Mouse (Mus musculus): ENCODE measurements around the gene Slc35g3.

Gene Slc35g3

GRCm38 (mm10) chr11:69784793-69785272, 23.1 kb upstream of the Slc35g3 start:
- DNase-seq = no peak

DNA sequence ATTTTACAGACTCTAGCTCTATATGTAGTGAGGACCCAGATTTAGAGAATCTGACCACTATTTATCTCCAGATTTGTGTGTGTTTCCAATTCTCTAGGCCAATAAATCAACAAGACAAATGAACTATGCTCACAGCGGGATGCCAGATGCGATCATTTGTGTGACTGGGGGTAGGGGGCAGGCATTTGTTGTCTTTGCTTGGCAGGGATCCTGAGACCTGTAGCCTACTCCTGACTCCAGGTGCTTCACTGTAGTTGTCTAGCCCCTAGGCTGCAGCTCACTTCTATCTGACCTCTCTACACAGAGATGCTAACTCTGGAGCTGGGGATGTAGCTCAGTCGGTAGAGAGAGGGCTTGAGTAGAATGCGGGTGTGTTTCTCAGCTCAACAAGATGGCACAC, 20.1 kb upstream of the Slc35g3 start:
- no peak for DNase-seq

- no peak for DNase-seq
These were observed 17.2 kb upstream of the Slc35g3 start for GRCm38 (mm10) chr11:69778985-69779384.

GRCm38 (mm10) chr11:69778258-69778982, 16.7 kb upstream of the Slc35g3 start:
- DNase-seq = peak; percentile 61 to 76

DNA sequence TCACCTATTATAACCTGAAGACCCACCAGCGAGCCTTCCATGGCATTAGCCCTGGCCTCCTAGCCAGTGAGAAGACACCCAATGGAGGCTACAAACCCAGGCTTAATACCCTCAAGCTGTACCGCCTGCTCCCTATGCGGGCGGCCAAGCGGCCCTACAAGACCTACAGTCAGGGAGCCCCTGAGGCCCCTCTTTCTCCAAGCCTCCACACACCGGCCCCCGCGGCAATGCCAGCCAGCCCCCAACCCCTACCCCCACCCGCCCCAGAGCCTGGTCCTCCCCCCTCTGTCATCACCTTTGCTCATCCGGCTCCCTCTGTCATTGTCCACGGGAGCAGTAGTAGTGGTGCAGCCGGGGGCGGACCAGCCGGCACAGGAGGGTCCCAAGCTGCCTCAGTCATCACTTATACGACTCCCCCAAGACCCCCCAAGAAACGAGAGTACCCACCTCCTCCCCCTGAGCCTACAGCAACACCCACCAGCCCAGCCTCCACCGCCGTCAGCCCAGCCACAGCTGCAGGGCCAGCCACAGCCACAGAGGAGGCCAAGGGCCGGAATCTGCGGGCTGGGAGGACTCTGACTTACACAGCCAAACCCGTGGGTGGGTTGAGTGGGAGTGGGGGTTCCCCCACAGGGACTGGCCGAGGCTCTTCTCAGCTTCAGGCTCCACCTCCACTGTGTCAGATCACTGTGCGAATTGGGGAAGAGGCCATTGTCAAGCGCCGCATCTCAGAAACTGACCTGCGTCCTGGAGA, 15.9 kb upstream of the Slc35g3 start:
- no peak for DNase-seq

DNA sequence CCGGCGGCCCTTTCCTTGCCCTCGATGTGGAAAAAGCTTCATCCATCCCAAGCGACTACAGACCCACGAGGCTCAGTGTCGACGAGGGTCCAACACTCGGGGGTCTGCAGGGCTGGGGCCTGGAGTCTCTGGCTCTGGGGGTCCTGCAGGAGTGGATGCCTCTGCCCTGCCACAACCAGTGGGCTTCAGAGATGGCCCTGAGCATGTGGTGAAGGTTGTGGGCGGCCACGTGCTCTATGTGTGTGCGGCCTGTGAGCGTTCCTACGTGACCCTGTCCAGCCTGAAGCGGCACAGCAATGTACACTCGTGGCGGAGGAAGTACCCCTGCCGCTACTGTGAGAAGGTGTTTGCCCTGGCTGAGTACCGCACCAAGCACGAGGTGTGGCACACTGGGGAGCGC, 14.7 kb upstream of the Slc35g3 start:
- no peak for DNase-seq

DNA sequence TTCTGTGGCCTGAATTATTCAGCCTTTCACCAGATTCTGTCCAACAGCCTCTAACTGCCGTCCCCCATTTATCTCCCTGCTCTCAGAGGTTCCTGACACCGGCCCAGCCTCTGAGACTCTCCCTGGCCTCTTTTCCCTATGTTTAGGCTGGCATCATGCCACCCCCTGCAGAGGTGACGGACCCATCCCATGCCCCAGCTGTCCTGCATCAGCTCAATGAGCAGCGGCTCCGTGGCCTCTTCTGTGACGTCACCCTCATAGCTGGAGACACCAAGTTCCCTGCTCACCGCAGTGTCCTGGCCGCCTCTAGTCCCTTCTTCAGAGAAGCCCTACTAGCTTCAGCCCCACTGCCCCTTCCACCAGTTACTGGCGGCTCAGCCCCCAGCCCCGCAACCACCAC, 13.9 kb upstream of the Slc35g3 start:
- DNase-seq = peak; percentile 51 to 66

- DNase-seq = no peak
These were observed 13.2 kb upstream of the Slc35g3 start for GRCm38 (mm10) chr11:69774961-69775360.

DNA sequence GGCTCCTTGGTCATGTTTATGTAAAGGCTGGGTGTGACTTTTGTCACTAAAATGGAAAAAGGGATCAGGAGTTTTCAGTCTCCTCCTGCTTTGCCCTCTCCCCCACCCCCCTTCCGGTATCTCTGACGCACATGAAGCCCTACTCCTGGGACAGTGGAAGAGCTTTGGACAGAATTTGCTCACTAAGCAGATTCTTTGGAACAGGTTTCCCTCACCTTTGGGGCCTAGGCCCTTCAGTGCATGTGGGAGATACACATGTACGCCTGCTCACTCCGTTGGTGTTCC, 5.8 kb upstream of the Slc35g3 start:
- DNase-seq = no peak

GRCm38 (mm10) chr11:69766872-69767624, 5.3 kb upstream of the Slc35g3 start:
- DNase-seq = no peak

DNA sequence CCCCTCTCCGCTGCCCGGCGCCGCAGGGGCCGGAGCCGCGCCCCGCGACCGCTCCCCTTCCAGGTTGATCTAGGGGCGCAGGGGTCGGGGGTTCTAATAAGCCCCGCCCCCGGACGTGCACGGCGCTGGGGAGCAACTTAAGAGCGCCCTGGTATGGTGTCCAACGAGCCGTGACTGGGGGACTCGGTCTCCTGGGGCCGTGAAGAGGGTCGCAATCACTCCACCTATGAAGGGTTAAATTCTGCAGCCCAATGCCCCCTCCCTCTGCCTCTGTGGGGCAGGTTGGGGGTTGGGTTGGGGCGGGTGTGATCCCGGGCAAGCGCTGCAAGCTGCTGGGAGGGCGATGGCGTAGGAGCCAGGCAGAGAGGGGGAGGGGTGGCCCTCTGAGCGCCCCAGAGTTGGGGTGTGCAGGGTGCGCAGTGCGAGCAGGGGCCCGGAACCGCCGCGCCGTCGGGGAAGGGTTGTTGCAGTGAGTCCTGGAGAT, 4.4 kb upstream of the Slc35g3 start:
- peak; percentile 81 to 83 for DNase-seq

GRCm38 (mm10) chr11:69765221-69766125, 3.7 kb upstream of the Slc35g3 start, which contains the start of gene Zbtb4:
Zbtb4 (plus strand) TSS chr11:69765912.
- DNase-seq = peak; percentile 71 to 72

DNA sequence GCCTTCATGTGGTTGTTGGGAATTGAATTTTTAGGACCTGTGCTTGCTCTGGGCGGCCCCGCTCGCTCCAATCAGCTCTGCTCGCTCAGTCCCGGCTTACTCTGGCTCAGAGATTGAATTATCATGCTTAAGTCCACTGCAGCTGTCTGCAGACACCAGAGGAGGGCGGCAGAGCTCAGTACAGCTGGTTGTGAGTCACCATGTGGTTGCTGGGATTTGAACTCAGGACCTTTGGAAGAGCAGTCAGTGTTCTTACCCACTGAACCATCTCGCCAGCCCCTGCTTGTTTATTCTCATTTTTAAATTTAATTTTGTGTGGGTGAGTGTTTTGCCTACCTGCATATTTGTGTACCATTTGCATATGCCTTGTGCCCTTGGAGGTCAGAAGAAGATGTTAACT, 1.8 kb upstream of the Slc35g3 start:
- no peak for DNase-seq

DNA sequence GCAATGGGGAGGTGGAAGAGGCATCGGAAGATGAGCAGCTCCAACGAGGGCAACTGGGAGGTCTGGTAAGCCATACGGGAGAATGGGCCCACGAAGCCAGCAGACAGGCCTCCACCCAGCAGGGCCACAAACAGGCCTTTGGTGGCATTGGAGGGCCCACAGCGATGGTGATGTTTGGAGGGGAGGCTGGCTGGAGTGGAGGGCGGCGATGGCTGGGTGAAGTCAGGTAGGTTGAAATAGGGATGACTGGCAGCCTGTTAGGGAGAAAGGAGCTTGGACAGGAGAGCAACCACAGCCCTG, 917 bp downstream of the Slc35g3 start:
- DNase-seq = no peak

GRCm38 (mm10) chr11:69760160-69760900, 1.4 kb downstream of the Slc35g3 start:
- DNase-seq = peak in 1 of 2 experiments; percentile 45

GRCm38 (mm10) chr11:69758971-69759721, 2.6 kb downstream of the Slc35g3 start:
- DNase-seq = peak; percentile 95 to 98

DNA sequence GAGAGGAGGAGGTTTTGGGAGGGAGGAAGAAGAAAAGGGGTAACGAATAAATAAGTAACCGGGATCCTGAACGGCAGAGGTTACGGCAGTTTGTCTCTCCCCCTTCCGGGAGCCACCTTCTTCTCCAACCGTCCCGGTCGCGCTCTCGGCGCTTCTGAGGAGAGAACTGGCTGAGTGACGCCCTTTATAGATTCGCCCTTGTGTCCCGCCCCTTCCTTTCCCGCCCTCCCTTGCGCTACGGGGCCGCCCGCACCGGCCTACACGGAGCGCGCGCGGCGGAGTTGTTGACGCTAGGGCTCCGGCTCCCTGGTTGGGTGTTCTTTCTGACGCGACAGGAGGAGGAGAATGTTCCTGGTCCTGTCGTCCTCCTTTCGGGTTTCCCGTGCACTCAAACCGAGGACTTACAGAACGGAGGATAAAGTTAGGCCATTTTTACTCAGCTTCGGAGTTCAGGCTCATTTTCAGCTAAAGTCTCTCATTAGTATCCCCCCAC, 3.2 kb downstream of the Slc35g3 start, which contains the start of gene Polr2a:
TSS of gene Polr2a (minus strand) at position 160 of the 493 bp plus-strand sequence.
- DNase-seq = peak; percentile 98

DNA sequence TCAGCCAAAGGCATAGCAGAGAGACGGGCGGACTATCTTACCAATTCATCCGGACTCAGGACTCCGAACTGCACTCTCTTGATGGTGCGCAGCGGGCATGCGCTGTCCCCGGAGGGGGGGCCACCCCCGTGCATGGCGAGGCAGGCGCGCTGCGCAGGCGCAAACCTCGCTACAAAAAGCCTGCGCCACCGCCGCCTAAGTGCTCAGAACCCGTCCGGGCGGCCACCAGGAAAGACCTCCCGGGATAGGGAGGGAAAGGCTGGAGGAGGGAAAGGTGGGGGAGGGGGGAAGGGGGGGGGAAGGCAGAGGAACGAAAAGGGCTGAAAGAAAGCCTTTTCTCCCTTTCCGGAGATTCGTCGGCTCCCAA, 3.7 kb downstream of the Slc35g3 start:
- peak; percentile 97 to 99 for DNase-seq

- DNase-seq = no peak
These were observed 4.3 kb downstream of the Slc35g3 start for GRCm38 (mm10) chr11:69757303-69758089.

DNA sequence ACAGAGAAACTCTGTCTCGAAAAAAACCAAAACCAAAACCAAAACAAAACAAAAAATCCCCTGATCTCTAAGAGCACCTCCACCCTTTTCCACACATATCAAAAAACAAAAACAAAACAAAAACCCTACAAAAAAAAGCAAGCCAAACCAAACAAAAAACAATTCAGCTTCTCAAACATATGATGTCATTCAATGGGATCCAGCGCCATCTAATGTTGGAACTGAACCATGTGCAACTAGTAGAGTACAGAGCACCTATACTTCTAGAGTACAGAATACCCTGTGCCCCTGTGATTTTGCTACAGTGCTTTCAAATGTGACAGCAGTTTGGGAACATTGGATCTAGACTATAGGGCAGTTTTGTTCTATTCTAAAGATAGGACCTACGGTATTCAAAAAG, 7.1 kb downstream of the Slc35g3 start:
- peak; percentile 65 to 73 for DNase-seq
